Mouse (Mus musculus) E14TG2a.4 (cell line): ENCODE data around the gene Krtap5-1.
"Not testable (repeated sequence)": the region's sequence is repeated elsewhere in the genome, so short reads cannot be mapped to it uniquely, and the experiment has no call there.

Experiments used
- CTCF ChIP-seq: conservative IDR thresholded peaks from 2 replicates; pipeline ENCODE4 v1.5.1; 2014; ENCODE audit warnings: low read length
- NANOG ChIP-seq: IDR thresholded peaks from 2 replicates; pipeline ENCODE4 v1.6.1; 2014; ENCODE audit warnings: borderline replicate concordance, low read length, mixed read lengths

DNA sequence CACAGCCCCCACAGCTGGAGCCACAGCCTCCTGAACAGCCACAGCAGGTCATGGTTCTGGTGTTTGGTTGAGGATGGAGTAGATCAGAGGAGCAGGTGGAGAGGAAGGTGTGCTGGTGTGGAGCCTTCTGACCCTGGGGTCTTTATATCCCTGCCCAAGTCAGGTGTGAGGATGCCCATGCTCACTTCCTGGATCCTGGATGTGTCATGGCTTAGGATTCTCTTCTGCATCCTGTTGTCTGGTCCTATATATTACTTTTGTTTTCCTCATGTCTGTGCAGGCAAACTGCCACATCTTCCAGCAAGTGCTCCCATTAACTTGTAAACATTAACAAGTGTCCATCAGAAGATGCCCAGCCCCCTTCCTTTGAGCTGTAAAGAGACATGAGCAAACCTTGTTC is at the start of gene Krtap5-1:
- not testable (repeated sequence) for TF ChIP-seq CTCF, NANOG
